Mouse (Mus musculus) heart, adult 2 months (tissue): ENCODE measurements around the gene Evi5.

Experiments used
- CTCF ChIP-seq: fragments of 200-600 bp; IDR thresholded peaks from 2 replicates; pipeline ENCODE4 v1.8.1; 2022; ENCODE audit warnings: antibody characterized with exemption, mild to moderate bottlenecking, moderate library complexity
- EP300 ChIP-seq: fragments of 200-500 bp; IDR thresholded peaks from 2 replicates; pipeline ENCODE4 v1.6.1; 2011; ENCODE audit warnings: low read depth, low read length, control low read depth; ENCODE audit not compliant: insufficient read depth
- POLR2A ChIP-seq: fragments of 200-500 bp; IDR thresholded peaks from 2 replicates; pipeline ENCODE4 v1.6.1; 2011; ENCODE audit warnings: mild to moderate bottlenecking, low read depth, low read length, control low read depth; ENCODE audit not compliant: insufficient read depth

DNA sequence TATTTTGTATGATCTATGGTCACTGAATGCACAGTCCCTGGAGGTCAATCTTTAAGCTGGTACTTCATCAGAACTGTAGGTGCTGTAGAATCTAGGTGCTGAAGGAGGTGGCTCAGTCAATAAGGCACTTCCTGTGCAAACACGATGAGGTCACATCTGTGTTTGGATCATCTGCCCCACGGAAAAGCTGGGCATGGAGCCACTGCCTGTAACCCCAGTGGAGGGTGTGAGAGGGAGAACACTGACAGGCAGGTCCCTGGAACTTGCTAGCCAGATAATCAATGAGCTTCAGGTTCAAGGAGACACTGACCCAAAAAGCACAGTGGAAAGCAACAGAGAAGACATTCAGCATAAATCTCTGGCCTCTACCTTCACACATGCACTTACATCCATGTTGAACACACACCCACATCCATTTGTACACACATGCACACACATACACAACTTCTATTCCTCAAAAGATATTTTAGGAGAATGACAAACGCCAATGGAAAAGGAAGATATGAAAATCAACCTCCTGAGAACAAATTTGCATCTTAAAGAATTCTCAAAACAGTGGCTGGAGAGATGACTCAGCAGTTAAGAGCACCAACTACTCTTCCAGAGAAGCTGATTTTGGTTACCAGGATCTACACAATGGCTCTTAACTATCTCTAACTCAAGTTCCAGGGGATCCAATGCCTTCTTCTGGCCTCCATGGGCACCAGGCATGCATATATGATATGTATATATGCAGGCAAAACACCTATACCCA is 35.8 kb downstream of the Evi5 start:
- TF ChIP-seq EP300 (no peak), CTCF (no peak), POLR2A (no peak)
